Mouse (Mus musculus) heart, adult 8-10 months (tissue): ENCODE data around the gene Tsc22d3. TPM values are rescaled to one million over a fixed set of nuclear protein-coding genes. Genes with fewer than 3 reads are reported as not detected.
"Not testable (repeated sequence)": the region's sequence is repeated elsewhere in the genome, so short reads cannot be mapped to it uniquely, and the experiment has no call there.

Experiments used
- DNase-seq: peaks from one replicate; pipeline ENCODE4 v3.0.0; 2022; ENCODE audit warnings: low spot score
- total RNA-seq, 4 experiments: library from RNA; stranded (reverse); gene quantifications; 2 replicates each; pipeline ENCODE4 v1.2.4; 2022

Tsc22d3 gene
- total RNA-seq, 4 experiments from 2014 or later = 121 to 152 (median 126) TPM

DNA sequence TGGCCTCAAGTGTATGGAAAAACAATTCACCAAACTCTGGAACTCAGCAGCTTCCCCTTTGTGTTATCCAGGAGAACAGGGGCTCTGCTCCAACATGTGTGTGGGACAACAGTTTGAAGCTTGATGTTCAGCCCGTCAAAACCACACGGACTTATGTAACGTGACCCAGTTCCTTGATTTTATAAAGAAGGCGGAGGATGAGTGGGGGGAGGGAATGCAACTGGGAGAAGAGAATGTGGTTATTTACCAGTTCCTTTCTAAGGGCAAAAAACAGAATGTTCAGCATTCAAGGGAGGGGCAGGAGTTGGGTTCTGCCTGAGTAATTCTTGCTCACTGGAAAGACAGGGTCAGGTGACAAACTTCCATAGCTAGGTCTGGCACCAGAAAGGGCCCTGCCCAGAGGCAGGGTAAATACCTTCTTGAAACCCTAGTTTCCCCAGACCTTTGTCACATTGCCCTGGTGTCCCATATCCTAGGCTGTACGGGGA lies 71.3 kb downstream of the Tsc22d3 start:
- peak; percentile 62 for DNase-seq

DNA sequence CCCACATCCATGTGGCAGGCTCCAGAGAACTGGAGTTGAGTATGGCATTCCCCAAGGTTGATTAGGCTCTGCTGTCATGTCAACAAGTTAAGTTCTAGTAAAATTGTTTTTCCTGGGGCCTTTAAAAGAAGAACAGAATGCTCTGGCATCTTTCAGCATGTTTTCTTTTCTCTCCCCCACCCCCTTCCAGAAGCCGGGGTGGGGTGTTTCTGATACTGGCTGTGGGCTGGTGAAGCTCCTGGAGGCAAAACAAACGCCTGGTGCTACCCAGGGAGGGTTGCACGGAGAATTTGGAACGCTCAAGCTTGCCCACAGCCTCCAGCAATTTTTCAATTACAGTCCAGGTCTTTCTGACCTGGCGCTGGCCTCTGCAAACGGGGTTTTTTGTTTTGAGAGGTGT lies 73.2 kb downstream of the Tsc22d3 start:
- DNase-seq = no peak

DNA sequence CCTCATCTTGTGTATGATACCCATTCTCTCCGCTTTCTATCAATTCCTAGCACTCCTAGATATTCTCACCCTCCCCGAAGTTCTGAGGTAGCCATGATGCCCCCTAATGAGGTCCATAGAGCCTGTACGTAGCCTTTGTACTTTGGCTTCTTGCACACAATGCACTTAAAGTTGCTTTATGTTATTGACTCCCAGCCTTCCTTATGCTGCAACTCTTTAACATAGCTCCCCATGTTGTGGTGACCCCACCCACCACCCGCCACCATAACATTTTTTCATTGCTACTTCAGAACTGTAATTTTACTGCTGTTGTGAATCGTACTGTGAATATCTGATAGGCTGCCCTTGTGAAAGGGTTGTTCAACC lies 74.2 kb downstream of the Tsc22d3 start:
- no peak for DNase-seq

DNA sequence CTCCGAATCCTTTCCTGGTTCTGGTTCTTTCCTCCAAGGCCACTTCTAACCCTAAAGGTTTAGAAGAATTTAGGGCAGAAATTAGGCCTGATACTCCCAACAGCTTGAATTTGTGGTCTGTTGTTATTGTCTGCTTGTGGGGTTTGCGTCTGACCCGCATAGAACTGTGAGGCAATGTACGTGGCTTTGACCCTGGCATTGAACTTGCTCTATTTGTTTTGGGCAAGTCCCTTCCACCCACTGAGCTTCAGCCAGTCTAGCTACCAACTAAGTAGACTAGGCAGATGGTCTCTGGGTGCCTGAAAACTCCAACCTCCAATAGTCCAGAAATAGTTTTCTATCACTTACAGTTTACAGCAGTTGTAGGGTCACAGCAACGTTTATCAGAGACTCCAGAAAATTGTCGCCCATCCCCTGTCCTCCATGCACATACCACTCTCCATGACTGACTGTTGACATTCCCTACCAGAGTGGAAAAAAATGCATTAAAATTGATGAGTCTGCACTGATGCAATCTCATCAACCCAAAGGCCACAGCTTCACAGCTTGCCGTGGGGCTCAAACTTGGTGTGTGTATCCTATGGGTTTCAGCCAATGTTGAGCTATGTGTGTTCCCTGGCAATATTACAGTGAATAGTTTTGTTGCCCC lies 74.7 kb downstream of the Tsc22d3 start:
- DNase-seq = no peak

DNA sequence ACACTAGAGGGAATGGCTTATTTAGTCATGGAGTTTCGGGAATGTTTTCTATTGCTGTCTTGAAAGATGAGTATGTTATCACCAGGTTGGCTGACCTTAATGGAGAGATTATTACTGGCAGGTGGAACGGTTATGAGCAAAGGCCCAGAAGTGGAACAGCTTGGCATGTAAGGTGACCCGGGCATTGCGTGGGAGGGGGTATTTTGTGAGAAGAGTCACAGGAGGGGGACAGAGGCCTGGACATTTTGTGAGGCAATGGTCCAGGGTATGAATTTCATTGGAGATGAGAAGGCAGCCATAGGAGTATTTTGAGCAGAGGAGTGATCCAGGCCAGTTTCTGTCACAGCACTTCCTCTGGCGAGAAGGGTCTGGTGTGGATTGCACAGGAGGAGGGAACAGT lies 76.2 kb downstream of the Tsc22d3 start:
- no peak for DNase-seq

DNA sequence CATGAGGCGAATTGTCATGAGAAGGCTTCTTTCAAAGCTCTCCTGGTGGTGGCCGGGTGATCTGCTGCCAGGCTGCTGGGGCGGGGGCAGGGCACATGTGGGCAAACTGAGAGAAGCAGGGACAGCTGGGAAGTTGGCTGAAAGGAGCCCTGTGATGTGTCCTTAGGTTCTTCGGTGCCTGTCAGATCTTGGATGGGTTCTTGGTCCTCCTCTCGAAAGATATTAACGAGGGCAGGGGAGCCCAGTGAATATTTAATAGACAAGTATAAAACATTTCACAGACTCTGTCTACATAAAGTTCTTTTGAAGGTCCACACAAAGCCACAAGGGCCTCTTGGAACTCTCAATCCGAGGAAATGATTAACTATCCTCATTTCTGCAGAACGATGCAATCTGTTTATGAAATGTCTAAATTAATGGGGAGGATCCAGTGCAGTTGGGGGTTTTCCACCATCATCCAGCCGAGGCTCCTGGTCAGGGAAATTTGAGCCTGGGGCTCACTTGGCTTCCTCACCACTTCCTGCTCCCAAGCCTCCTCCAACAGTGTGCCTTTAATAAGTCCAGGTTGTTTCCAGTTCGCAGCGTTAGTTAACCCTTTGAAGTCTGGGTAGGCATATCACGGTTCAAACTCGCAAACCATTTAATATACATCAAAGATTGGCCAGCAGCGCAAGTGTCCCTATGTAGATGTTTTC lies 78.2 kb downstream of the Tsc22d3 start:
- no peak for DNase-seq

DNA sequence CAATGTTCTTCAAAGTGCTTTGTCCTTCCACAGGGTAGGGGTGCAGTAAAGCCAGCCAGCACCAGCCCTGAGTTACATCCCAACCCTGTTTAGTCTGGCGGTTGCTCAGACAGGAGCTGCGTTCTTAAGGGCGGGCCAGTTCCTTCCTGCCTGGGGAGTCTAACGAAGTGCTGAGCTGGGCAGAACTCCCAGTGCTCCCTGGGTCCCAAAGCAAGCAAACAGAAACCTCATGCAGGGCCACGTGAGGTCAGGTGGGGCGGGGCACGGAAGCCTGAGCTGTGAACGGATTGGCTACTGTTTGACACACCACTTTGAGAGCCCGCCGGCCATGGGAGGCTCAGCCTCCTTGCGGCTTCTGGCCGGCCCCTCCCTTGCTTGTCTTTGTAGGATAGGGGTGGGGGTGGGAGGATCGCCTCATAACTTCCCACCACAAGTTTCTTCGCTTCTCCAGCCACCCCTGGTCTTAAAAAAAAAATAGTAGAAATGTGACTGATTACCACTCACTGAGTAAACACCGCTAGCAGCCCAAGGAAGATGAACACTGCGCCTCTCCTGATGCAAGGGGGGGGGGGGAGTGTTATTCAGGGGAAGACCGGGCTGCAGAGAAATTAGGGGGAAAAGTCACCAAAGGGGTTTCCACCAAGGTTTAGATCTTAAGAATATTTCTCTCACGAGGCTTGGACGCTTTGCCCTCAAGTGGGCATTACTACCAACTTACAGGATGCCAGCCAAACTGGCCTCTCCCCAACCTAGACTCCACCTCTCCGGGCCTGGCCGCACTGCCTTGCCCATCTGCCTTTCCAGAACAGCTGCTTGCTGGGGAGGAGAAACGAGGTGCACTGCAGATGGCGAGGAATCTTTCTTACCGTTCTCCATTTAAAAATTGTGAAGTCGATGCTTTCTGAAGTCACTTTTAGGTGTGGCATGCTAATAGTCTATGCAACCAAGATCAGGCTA lies 80.0 kb downstream of the Tsc22d3 start:
- peak; percentile 95 for DNase-seq

DNA sequence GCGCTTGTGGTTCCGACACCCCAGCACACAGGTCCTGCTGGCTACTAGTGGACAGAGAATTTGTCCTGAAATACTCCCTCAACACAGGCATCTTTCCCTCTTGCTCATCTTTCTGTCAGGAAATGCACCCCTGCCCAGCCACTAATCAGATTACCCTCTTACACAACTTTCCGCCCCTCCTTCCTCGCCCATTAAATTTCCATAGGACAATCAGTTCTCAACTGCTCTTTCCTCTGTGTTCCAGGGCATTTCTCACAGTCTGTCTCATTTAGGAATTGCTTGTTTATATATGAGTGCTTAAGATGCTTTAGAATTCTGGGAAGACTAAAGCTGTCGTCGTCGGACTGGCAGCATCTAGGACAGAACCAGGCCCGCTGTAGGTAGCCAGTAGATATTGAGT lies 82.1 kb downstream of the Tsc22d3 start:
- DNase-seq = no peak

DNA sequence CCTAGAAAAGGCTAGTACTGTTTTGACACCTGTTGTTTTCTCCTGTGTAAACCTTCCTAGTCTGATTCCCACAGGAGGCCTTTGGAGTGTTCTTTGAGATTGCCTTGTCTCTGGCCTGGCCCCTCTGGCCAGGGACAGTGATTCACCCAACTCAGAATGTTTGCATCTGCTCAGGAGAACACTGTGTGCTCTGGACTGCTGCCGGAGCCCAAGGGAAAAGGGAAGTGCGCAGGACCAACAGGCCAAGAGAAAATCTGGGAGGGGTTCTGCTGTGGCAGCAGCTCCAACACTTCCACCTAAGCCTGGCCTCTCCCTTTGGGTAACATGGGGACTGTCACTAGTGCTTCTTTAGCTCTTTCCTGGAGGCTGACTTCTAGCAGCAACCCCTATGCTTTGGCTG lies 87.1 kb downstream of the Tsc22d3 start:
- peak; percentile 77 for DNase-seq

DNA sequence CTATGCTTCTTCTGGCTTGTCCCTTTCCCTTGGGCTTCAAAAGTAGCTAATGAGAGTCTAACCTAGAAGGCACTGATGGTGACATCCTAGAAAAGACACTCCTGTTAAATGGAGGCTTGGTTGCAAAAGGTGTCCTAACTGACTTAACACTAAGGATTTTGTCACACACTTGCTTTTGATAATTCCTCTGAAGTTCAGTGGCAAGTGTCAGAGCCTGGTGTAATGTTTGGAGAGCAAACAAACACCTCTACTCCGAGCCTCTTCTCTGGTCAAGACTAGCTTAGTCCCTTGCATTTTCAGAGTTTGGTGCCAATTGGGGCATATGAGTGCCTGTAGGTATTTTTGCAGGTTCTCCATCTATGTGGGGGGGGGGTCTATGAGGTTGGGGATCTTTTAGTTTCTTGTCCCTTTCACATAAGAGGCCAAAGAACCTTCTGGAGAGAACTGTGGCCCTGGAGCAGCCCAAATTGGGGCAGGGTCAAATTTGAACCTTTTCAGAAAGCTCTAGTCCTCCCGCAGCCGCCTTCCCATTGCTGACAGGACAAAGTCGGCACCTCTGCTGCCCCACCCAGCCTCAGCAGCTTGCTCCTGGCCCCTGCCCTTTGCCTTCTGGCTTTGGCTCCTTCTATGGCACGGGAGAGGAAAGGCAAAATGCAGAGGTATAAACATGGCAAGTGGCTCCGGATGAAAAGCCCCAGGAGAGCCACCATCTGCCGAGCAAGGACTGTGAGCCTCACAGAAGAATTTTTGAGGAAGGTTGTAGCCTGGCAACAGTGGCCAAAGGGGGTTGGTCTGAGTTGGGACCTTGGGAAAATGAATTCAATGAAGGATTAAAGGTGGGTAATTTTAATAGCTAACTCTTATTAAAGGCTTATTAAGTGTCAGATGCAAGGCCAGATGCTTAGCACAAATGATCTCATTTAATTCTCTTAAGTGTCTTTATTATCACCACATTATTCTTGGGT lies 88.5 kb downstream of the Tsc22d3 start:
- no peak for DNase-seq

DNA sequence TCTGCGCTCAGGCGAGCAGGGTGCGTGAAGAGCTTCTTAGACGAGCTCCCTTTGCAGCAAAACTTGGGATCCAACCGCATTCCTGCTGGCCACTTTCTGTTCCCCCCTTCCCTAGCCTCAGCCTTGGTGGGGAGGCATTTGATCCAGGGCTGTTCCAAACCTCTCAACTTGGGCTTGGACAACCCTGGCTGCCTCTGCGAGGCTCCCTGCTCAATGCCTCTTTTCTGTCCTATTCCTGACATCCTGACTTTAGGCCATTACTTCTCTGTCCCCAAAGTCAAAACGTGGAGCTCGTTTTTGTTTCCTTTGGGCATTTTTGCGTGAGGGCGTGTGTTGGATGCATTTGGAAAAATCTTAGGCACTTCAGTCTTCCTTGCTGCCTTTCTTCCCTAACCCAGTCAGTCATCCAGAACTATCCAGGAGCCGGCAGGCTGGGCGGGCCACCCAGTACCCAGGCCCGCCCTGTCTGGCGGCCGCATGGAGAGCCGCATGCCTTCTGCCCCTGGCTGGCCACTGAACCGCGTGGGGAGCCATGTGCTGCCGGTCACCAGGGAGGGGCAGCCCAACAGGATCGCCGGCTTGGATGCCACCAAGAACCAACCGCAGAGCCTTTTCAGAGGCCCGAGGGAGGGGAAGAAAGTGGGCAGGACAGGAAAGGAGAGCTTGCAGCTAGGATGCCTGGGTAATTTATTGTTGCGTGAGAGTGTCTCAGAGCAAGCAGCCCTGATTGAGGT lies 89.6 kb downstream of the Tsc22d3 start:
- peak; percentile 73 for DNase-seq

DNA sequence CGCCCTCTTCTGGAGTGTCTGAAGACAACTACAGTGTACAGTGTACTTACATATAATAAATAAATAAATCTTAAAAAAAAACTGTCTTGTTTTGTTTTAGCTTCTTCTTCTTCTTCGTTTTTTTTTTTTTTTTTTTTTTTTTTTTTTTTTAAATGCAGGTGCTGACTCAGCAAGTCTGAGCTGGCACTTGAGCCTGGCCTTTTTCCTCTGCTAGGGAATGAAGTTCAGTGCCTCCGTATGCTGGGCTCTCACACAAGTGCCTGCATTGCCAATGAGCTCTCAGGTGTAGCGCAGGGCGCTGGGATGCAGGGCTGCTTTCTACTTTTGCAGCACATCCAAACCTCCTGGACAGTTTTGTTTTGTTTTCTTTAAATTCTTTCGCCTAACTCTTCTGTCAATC lies 90.6 kb downstream of the Tsc22d3 start:
- DNase-seq = no peak

DNA sequence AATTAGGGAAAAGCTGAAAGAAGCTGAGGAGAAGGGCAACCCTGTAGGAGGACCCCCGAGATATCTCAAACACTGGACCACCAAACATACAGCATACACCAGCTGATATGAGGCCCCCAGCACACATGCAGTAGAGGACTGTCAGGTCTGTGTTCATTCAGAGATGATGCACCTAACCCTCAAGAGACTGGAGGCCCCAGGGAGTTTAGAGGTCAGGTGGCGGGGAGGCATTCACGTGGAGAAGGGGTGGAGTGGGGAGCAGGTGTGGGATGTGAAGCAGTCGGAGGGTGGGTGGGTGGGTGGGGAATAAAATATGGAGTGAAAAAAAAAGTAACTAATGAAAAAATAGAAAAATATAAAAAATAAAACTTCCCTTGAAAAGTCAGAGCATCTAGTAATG lies 91.7 kb downstream of the Tsc22d3 start:
- not testable (repeated sequence) for DNase-seq

DNA sequence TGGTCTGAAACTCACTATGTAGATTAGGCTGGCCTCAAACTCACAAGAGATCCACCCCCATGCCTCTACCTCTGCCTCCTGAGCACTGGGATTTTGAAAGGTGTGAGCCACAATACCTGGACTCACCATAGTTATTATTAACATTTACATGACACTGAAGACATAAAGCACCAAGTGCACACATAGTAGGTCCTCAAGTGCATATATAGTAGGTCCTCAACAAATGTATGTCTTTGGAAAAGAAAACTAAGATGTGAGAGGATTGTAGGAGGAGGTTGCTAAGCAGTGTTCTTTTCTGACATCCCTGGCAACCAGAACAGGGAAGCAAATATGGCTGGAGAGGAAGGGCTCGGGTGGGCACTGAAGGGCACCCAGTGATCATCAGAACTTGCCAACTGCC lies 93.1 kb downstream of the Tsc22d3 start:
- DNase-seq = no peak

DNA sequence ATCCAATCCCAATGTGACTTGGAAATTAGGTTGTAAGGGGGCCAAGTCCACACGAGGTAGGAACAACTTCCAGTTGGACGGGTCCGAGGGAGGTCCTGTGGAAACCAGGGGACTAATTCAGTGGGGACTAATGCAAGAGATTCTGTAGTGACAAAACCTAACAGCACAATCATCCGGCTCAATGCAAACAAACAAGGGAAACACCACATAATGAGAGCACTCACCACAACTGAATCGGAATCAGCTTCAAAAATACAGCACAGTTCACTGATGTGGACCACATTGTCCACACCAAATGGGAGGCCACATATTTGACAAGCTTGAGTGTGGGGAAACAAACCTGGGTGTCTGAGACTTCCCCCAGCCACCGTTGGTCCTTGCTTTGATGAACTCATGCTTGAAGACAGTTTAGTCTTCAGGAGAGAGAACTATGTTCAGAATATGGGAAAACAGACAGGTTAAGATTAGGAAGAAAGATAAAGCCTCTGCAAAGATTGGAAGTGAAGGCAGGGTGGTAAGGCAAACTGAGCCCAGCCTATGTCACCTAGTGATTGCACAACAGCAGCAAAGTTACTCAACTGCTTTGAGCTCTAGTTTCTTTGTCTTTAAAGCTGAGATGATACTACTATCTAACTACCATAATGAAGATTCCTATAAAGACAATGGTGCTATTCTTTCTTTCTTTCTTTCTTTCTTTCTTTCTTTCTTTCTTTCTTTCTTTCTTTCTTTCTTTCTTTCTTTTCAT lies 93.9 kb downstream of the Tsc22d3 start:
- DNase-seq = no peak

DNA sequence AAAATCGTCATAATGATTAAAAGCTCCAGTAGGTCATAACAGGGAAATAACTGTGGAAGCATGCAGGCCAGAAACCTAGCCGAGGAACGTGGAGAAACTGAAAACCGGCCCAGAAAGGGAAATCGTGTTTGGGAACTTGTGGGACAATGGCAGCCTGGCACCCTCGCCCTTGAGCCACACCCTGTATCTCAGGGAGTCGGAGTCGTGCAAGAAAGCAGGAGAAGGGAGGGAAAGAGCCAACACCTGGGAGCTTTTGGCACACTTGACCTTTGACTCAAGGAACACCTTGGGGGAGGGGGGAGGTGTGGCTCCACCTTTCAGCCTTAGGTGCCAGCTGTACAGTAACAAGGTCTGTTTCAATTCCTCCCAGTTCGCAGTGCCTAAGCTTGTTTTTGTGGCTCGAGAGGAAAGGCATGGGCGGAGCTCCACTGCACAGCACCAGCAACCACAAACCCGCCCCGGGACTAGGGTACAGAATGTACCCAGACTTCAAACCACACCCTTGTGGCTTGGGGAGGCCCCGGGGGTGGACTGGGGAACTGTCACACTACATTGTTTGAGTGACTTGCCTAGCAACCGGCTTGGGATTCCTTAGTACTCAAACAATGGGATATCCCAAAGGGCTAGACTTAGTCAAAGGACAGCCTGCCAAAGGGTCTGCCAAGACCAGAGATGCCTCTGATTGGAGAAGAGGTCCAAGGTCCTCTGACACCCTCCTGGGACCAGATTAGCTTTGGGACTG lies 94.8 kb downstream of the Tsc22d3 start:
- peak; percentile 90 for DNase-seq

DNA sequence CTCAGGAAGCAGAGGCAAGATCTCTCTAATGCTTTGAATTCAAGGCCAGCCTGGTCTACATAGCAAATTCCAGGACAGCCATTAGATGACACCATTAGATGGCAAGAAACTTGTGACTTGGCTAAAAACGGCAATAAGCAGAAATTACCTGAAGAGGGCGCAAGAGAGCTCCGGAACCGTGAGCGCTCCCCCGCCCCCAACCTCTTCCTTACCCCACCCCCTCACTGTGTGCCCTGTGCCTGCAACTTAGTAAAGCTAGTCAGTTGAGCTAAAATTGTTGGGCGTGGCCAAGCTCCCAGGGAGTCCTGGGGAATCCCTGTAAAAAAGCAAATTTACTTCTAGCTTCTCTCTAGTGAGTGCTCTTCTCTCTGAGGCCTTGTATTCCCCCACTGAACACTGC lies 96.6 kb downstream of the Tsc22d3 start:
- peak; percentile 71 for DNase-seq

DNA sequence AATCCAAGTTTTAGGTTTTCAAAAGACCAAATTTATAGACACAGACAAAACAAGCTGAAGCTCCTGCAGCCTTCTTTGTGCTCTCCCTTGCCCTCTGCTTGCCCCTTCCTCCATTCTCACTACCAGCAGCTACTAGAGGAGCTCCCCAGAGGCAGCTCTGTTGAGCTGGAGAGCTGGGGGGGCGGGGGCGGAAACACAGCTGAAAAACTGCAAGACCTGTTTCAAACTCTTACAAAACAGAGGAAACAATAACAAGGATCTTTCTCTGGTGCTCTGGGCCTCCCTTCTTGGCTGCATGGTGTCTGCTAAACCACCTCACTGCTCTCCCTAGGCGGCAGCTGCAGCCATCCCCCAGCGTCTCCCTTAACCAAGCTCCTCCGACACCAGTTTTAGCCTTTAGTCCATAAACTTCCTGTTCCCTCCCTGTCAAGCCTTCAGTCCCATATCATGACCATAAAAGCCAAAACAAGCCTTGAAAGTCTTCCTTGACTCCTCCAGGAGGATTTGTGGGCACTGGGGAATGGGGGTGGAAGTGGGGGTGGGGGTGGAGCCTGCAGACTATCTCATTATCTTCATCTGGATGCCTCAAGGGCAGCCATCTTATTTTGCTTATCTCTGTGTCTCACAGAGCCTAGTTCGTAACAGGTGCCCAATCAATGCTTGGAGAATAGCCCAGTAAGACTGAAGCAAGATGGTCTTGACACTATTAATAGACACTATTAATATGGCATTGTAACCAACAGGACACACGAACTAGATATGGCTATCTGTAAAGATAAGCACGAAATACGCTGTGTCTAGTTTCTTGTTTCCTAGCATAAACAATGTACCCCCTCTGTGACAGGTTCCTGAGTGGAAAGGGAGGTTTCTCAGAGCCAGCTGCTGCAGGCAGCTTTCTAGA lies 98.8 kb downstream of the Tsc22d3 start:
- no peak for DNase-seq
